Mouse (Mus musculus) heart, embryonic 11.5 days (tissue): ENCODE measurements around the gene Ppargc1a. TPM values are rescaled to one million over a fixed set of nuclear protein-coding genes. Genes with fewer than 3 reads are reported as not detected.
A peak's percentile ranks its signal among the peaks of the same experiment; 100 is the strongest.

ENCODE experiments used
- ATAC-seq: fragments of 200-750 bp; cut with Nextera tagmentation; replicated peaks from 2 replicates; pipeline ENCODE4 v1.8.0; 2017; ENCODE audit warnings: moderate library complexity; ENCODE audit not compliant: insufficient number of reproducible peaks, low FRiP score, low TSS enrichment
- H3K27ac ChIP-seq: fragments of 300-500 bp; sonication (generic); 2 replicates; pipeline ENCODE4 v1.5.1; 2014; ENCODE audit warnings: mild to moderate bottlenecking, low read depth, low read length
- H3K27me3 ChIP-seq: fragments of 300-500 bp; sonication (generic); 2 replicates; pipeline ENCODE4 v1.6.1; 2014; ENCODE audit warnings: mild to moderate bottlenecking, low read length, mixed read lengths; ENCODE audit not compliant: control insufficient read depth, insufficient read depth
- H3K36me3 ChIP-seq: fragments of 300-500 bp; sonication (generic); 2 replicates; pipeline ENCODE4 v1.6.1; 2014; ENCODE audit warnings: mild to moderate bottlenecking, low read length, moderate library complexity, mixed read lengths; ENCODE audit not compliant: control insufficient read depth, insufficient read depth
- H3K4me1 ChIP-seq: fragments of 300-500 bp; sonication (generic); 2 replicates; pipeline ENCODE4 v1.6.1; 2014; ENCODE audit warnings: low read length; ENCODE audit not compliant: control insufficient read depth, insufficient read depth
- H3K4me2 ChIP-seq: fragments of 300-500 bp; sonication (generic); 2 replicates; pipeline ENCODE4 v1.6.1; 2014; ENCODE audit warnings: mild to moderate bottlenecking, moderate library complexity
- H3K4me3 ChIP-seq: fragments of 300-500 bp; sonication (generic); 2 replicates; pipeline ENCODE4 v1.5.1; 2014; ENCODE audit warnings: low read depth, low read length
- H3K9ac ChIP-seq: fragments of 300-500 bp; sonication (generic); 2 replicates; pipeline ENCODE4 v1.6.1; 2014; ENCODE audit warnings: mild to moderate bottlenecking, low read depth, low read length, moderate library complexity
- H3K9me3 ChIP-seq: fragments of 300-500 bp; sonication (generic); replicated peaks from 2 replicates; pipeline ENCODE4 v1.6.1; 2016; ENCODE audit warnings: low read length; ENCODE audit not compliant: control insufficient read depth
- WGBS: fragments of 180-500 bp; shearing (Covaris S2); extraction: QIAGEN DNeasy Blood & Tissue Kit; methylation state at CpG from one replicate; pipeline ENCODE4 v1.1.7; 2014; ENCODE audit not compliant: insufficient replicate concordance; 5-methylcytosine and 5-hydroxymethylcytosine counted together
- polyA plus RNA-seq: library from polyadenylated mRNA; unstranded; fragments of >200 nt; fragmentation: Nextera tagmentation; extraction: Ambion mirVana; gene quantifications from 2 replicates; pipeline ENCODE4 v1.2.1, GENCODE M21; 2014

Gene Ppargc1a
- polyA plus RNA-seq, 1 experiment from 2014 or later: 40.1 TPM

DNA sequence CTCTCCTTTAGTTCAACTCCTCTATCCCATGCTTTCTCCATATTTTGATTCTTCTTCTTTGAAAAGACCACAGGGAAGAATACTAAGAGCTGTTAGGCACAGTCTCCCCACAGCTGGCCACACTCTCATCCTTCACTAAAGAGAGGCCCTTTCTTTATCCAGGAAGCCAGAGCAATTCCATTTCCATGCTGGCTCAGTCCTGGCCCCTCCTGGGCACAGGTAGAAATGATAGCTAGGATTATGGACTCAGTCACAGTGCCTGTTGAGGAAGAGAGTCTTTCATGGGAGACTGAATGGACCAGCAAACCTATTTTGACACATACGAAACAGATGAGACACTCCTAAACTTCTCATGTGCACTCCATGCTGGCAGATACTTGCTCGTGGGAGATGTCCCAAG is 18.7 kb upstream of the Ppargc1a start:
- Histone ChIP-seq H3K27ac (no peak overlapping the region), H3K9ac (no peak overlapping the region), H3K27me3 (no peaks in the 10 kb centered on the region), H3K36me3 (no peaks in the 10 kb centered on the region), H3K4me3 (no peak overlapping the region), H3K4me1 (peaks cover 11% of the 10 kb centered on the region), H3K9me3 (no peaks in the 10 kb centered on the region), H3K4me2 (no peak overlapping the region)
- no peak for ATAC-seq
- 74% methylated on average over 2 of the region's 2 CpGs for WGBS

DNA sequence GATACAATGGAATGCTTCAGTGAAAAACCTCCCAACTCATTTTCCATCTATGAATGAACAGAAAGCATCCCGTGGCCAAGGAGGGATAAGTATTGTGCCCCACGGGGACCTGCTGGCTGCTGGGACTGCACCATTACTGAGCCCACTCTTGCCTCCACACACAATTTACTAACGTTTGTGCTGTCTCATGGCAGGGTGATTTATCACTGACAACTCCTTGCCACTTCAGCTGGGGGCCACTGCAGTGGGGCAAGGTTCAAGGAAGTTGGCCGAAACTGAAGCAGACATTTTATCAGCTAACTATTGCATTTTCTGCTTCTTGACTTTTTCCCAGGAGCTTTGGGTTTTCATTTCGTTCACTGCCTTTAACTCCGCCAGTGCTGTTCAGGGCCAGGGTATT is 17.5 kb upstream of the Ppargc1a start:
- Histone ChIP-seq H3K4me2 (no peak overlapping the region), H3K27me3 (no peaks in the 10 kb centered on the region), H3K9ac (no peak overlapping the region), H3K27ac (no peak overlapping the region), H3K4me1 (peaks cover 11% of the 10 kb centered on the region; the same call in 1 of the 2 replicates), H3K4me3 (no peak overlapping the region), H3K9me3 (no peaks in the 10 kb centered on the region), H3K36me3 (no peaks in the 10 kb centered on the region)
- ATAC-seq: no peak
- 37% methylated on average over 6 of the region's 6 CpGs for WGBS

DNA sequence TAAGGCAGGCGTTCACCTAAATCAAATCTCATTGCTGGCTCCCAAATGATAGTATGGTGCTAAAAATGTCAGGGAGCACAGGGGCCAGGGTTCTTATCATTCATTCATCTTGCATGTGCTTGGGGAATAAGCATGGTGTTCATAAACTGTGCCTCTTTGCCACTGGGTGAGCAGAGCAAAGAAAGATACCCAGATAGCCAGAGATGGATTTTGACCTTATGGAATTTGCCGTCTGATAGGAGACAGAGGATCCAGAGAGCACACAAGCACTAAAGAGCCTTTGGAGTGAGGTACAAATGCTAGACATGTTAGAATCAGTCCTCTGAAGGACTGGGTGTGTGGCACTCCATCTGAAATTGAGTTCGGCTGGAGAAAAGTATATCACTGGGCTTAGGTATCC is 16.7 kb upstream of the Ppargc1a start:
- peaks cover 11% of the 10 kb centered on the region; the same call in 1 of the 2 replicates for H3K4me1 ChIP-seq
- H3K36me3 ChIP-seq: no peaks in the 10 kb centered on the region
- H3K27me3 ChIP-seq: no peaks in the 10 kb centered on the region
- H3K27ac ChIP-seq: no peak overlapping the region
- H3K9me3 ChIP-seq: no peaks in the 10 kb centered on the region
- H3K9ac ChIP-seq: no peak overlapping the region
- 81% methylated on average over 3 of the region's 3 CpGs for WGBS
- ATAC-seq: no peak
- no peak overlapping the region for H3K4me2 ChIP-seq
- H3K4me3 ChIP-seq: no peak overlapping the region

DNA sequence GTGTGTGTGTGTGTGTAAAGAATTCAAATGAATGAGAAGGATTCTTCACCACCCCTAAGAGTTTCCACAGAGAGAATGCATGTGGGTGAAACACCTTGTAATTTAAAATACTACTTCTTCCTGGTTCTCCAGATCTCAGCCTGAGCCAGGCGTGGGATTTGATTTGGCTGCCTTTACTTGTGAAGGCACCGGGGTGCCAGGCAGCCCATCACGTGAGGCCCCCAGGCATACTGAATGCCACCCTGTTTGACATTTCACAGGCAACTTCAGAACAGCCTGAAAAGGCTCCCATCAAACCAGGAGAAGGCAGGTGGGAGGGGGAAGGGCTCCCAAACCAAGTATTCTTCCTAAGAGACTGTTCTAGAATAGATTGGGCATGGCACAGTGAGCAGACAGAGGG is 16.1 kb upstream of the Ppargc1a start:
- no peaks in the 10 kb centered on the region for H3K27me3 ChIP-seq
- no peak for ATAC-seq
- peaks cover 11% of the 10 kb centered on the region; the same call in 1 of the 2 replicates for H3K4me1 ChIP-seq
- no peaks in the 10 kb centered on the region for H3K36me3 ChIP-seq
- H3K9ac ChIP-seq: no peak overlapping the region
- no peak overlapping the region for H3K4me2 ChIP-seq
- WGBS: 76% methylated on average over 3 of the region's 3 CpGs
- H3K4me3 ChIP-seq: no peak overlapping the region
- H3K9me3 ChIP-seq: no peaks in the 10 kb centered on the region
- no peak overlapping the region for H3K27ac ChIP-seq

DNA sequence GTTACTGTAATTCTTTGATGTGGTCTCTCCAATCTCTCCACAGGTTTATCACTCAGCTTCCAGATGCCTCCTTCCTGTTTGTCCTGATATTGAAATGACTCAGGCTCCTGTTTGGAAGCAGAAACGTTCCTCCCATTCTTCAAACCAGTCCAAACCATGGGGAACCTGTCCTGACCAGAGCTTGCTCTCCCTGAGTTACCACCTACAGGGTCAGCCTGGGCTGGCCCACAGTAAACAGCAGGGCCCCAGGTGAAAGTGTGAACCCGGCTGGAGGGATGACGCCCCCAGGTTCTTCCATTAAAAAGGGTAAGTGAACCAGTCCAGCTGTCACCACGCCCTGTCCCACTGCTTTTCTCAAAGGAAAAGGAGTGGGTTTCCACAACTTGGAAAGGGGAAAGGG is 15.5 kb upstream of the Ppargc1a start:
- Histone ChIP-seq H3K4me3 (no peak overlapping the region), H3K4me1 (peaks cover 11% of the 10 kb centered on the region; the same call in 1 of the 2 replicates), H3K9ac (no peak overlapping the region), H3K4me2 (no peak overlapping the region), H3K9me3 (no peaks in the 10 kb centered on the region), H3K36me3 (no peaks in the 10 kb centered on the region), H3K27me3 (no peaks in the 10 kb centered on the region), H3K27ac (no peak overlapping the region)
- ATAC-seq: no peak
- WGBS: 31% methylated on average over 4 of the region's 4 CpGs

DNA sequence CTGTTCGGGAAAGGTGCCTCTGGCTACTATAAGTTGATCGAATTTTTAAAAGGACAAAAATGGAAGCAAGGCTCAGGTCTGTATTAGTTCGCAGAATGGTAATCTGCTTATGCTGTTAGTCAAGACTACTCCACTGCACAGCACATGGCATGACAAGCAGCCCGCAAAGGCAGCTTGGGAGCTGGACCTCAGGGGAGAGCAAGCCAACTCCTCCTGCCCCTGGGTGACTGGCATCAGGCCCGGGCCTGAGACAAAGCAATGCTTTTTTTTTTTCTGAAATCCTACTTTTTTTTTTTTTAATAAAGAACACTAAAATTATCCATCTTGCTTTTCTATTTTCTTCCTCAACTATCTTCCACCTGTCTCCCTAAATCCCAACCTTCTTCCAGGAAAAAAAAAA is 15.1 kb upstream of the Ppargc1a start:
- H3K27me3 ChIP-seq: no peaks in the 10 kb centered on the region
- H3K4me1 ChIP-seq: peaks cover 11% of the 10 kb centered on the region; the same call in 1 of the 2 replicates
- H3K4me3 ChIP-seq: no peak overlapping the region
- no peak overlapping the region for H3K4me2 ChIP-seq
- H3K9ac ChIP-seq: no peak overlapping the region
- no peak for ATAC-seq
- H3K9me3 ChIP-seq: no peaks in the 10 kb centered on the region
- WGBS: 71% methylated on average over 5 of the region's 5 CpGs
- no peaks in the 10 kb centered on the region for H3K36me3 ChIP-seq
- H3K27ac ChIP-seq: no peak overlapping the region

GRCm38 (mm10) chr5:51577594-51577993 is 10.1 kb upstream of the Ppargc1a start:
- H3K27me3 ChIP-seq: no peaks in the 10 kb centered on the region
- H3K9ac ChIP-seq: no peak overlapping the region
- ATAC-seq: no peak
- no peaks in the 10 kb centered on the region for H3K36me3 ChIP-seq
- no peak overlapping the region for H3K4me2 ChIP-seq
- H3K9me3 ChIP-seq: no peaks in the 10 kb centered on the region
- no peaks in the 10 kb centered on the region for H3K4me1 ChIP-seq
- H3K27ac ChIP-seq: no peak overlapping the region
- H3K4me3 ChIP-seq: no peak overlapping the region
- WGBS: 80% methylated on average over 1 of the region's 1 CpGs

DNA sequence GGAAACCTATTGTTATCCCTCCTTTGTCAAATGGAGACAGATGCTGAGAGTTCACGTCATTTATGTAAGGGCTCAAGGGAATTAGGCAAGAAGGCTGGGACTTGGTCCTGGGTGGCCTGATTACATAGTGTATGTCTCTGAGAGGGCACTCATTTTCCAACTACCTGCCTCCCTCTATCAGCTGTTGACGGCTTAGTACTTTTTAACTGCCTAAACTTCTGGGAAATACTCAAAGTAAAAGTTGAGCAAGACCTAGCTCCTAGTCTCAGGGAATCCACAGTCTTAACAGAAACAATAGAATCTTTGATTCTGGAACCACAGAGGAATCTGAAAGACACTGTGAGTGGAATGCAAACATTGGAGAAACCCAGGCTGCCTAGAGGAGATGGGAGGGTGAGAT is 6.2 kb upstream of the Ppargc1a start:
- no peak for ATAC-seq
- Histone ChIP-seq H3K27ac (no peak overlapping the region), H3K27me3 (no peaks in the 10 kb centered on the region), H3K36me3 (no peaks in the 10 kb centered on the region), H3K9me3 (no peaks in the 10 kb centered on the region), H3K9ac (no peak overlapping the region), H3K4me3 (no peak overlapping the region), H3K4me2 (no peak overlapping the region), H3K4me1 (no peaks in the 10 kb centered on the region)
- WGBS: 50% methylated on average over 2 of the region's 2 CpGs

DNA sequence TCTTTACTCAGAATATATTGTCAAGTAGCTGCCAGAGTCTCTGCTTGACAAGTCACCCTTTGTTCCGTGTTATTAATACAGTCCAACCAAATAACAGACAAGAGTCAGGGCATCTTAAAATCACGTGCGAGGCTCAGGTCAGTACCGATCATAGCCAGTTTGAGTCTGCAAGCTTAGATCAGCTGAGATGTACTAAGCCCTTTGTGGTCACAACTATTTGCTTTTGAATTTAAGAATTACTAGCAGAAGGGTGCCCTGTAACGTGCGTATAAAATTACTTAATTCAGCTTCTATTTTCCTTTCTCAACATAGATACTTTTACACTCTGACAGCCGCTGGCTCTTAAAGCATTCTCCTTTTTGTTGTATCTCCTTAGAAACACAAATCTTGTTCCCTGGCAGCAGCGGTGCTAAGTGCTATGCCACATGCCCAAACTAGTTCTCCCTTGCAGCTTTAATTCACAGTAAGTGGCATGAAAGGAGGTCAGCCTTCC is 718 bp upstream of the Ppargc1a start:
- Histone ChIP-seq H3K27ac (peak overlapping the region; percentile 74), H3K9ac (no peak overlapping the region)
- ATAC-seq: no peak

More for the DNA sequence above, 718 bp upstream of the Ppargc1a start:
- Histone ChIP-seq H3K9me3 (no peaks in the 10 kb centered on the region), H3K36me3 (no peaks in the 10 kb centered on the region), H3K4me1 (peaks cover 6% of the 10 kb centered on the region), H3K4me2 (peak overlapping the region; percentile 41; the same call in 1 of the 2 replicates), H3K4me3 (no peak overlapping the region), H3K27me3 (no peaks in the 10 kb centered on the region)
- 60% methylated on average over 8 of the region's 8 CpGs for WGBS
